Mouse (Mus musculus): ENCODE measurements around the gene Hdgfl1. TPM values are rescaled to one million over a fixed set of nuclear protein-coding genes. Genes with fewer than 3 reads are reported as not detected.
A peak's percentile ranks its signal among the peaks of the same experiment; 100 is the strongest.

The Hdgfl1 gene
- polyA plus RNA-seq, 1 experiment from 2014 or later: not detected

DNA sequence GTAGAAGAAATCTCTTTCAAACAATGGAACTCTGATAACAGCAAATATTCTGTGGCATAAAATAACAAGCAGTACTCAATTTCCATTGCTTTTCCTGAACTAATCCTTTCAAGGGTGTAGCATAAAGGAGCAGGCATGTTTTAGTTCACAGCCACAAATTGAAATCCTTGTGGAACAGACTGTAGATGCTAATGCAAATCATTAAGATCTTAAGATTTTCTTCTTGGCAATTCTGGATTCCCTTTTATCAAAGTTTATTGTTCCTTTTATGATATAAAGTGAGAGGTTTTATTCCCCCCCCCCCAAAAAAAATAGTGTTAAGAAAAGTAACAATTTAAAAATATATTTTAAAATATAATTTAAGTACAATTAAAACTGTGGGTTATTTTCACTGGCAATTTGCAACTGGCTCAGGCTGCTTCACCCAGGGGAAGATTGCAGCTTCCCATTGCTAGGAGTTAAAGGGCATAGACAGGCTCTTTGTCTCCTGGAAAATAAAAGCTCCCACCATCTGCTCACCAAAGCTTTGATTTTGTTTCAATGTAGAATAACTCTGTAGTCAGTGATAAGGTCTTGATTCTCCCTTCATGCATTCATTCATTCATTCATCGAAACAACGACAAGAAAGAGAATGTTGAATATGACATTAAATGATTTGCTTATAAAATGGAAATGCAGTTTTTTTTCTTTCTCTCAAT, 24.1 kb downstream of the Hdgfl1 start:
- no peak overlapping the region for H3K4me3 ChIP-seq (ENCODE audit: low read depth, low read length)
- no peaks in the 10 kb centered on the region for H3K9me3 ChIP-seq (ENCODE audit: low read length)
- H3K9ac ChIP-seq (replicated peaks): no peak overlapping the region
- no peaks in the 10 kb centered on the region for H3K36me3 ChIP-seq (replicated peaks; ENCODE audit: insufficient read depth, low read length)
- H3K27me3 ChIP-seq (ENCODE audit: insufficient read depth, low read length): no peaks in the 10 kb centered on the region
- no peak overlapping the region for H3K27ac ChIP-seq (ENCODE audit: low read depth)
- no peak for TF ChIP-seq CTCF (IDR thresholded peaks at IDR 0.05; ENCODE audit: low read depth)
- TF ChIP-seq EP300 (IDR thresholded peaks at IDR 0.05; ENCODE audit: low read depth): no peak
- DNase-seq: no peak
- H3K4me2 ChIP-seq (ENCODE audit: low read depth, low read length): no peak overlapping the region
- no peaks in the 10 kb centered on the region for H3K4me1 ChIP-seq (ENCODE audit: insufficient read depth)
- 87% methylated on average over 2 of the region's 2 CpGs for WGBS (ENCODE audit: insufficient replicate concordance)
- no peak for ATAC-seq

DNA sequence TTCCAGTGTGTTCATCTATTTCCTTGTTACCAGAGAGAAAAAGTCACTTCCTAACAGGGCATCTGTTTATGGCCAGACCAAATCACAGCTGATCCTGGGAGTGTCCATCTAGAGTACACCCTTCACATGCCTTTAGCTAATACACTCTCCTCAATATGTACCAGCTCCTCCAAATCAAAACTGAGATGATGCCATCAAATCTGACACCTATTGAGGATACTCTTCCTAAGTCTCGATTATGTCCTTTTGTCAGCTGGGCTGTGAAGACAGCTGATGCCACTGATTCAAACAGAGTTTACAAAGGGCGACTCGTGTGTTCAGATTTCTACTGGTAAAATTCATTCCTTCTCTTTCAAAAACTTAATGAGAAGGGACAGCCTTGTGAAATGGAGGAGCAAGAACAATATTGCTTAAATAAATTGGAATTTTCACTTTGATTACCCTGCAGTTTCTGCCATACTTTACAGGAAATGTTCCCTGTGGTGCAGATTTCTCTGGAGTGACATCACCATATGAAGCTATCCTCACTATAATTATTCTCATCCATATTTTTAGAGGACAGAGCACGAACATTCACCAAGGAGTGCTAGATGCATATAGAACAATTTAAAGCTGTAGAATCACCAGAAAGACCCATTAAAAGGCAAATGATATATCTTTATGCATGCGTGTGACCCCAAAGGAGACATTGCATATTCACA, 24.8 kb downstream of the Hdgfl1 start:
- Histone ChIP-seq H3K4me2 (ENCODE audit: low read depth, low read length) (no peak overlapping the region), H3K36me3 (replicated peaks; ENCODE audit: insufficient read depth, low read length) (no peaks in the 10 kb centered on the region), H3K9ac (replicated peaks) (no peak overlapping the region), H3K27ac (ENCODE audit: low read depth) (no peak overlapping the region), H3K27me3 (ENCODE audit: insufficient read depth, low read length) (no peaks in the 10 kb centered on the region), H3K4me1 (ENCODE audit: insufficient read depth) (no peaks in the 10 kb centered on the region), H3K9me3 (ENCODE audit: low read length) (no peaks in the 10 kb centered on the region), H3K4me3 (ENCODE audit: low read depth, low read length) (no peak overlapping the region)
- whole genome bisulfite sequencing (ENCODE audit: insufficient replicate concordance): 72% methylated on average over 5 of the region's 5 CpGs
- TF ChIP-seq CTCF (IDR thresholded peaks at IDR 0.05; ENCODE audit: low read depth) (no peak), EP300 (IDR thresholded peaks at IDR 0.05; ENCODE audit: low read depth) (no peak)
- DNase-seq (no peak), ATAC-seq (no peak)

DNA sequence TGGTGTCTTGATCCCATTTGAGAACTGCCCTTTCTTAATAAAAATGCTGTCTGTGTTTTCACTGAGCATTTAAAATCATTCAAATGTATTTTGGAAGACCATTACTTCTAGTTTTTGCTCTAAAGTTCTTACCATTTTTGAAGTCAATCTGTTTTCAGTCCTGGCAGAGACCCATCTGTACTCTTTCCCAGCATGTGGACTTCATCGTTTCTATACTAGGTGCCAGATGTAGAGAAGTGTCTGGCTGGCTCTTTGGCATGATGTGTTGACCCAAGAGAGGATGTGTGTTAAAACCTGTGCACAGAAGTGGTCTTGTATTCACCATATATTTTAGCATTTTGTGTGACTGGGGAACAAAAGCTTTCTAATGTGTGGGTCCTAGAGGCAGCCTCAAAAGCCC, 25.9 kb downstream of the Hdgfl1 start:
- ATAC-seq (no peak), DNase-seq (no peak)
- WGBS (ENCODE audit: insufficient replicate concordance): 65% methylated on average over 1 of the region's 1 CpGs
- no peaks in the 10 kb centered on the region for H3K4me1 ChIP-seq (ENCODE audit: insufficient read depth)
- no peaks in the 10 kb centered on the region for H3K36me3 ChIP-seq (replicated peaks; ENCODE audit: insufficient read depth, low read length)
- H3K9ac ChIP-seq (replicated peaks): no peak overlapping the region
- no peak overlapping the region for H3K27ac ChIP-seq (ENCODE audit: low read depth)
- H3K9me3 ChIP-seq (ENCODE audit: low read length): no peaks in the 10 kb centered on the region
- no peak for TF ChIP-seq CTCF (IDR thresholded peaks at IDR 0.05; ENCODE audit: low read depth)
- no peak for TF ChIP-seq EP300 (IDR thresholded peaks at IDR 0.05; ENCODE audit: low read depth)
- H3K27me3 ChIP-seq (ENCODE audit: insufficient read depth, low read length): no peaks in the 10 kb centered on the region
- H3K4me3 ChIP-seq (ENCODE audit: low read depth, low read length): no peak overlapping the region
- no peak overlapping the region for H3K4me2 ChIP-seq (ENCODE audit: low read depth, low read length)

DNA sequence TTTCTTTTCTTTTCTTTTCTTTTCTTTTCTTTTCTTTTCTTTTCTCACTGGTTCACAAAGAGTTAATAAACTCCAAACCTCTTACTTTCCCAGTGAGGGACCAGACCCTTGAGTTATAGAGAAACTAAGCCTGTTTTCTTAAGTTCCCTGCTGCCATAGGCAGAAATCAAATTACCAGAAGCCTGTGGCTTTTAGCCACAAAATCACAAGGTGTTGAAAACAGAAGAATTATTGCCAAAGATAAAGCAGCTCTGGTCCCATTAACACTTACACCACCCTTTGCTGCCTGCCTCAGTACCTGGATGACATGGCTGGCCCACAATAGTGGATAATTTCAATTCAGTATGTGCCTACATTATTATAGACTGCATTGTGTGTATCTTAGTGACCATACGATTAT, 35.0 kb downstream of the Hdgfl1 start:
- WGBS (ENCODE audit: insufficient replicate concordance): 65% methylated on average over 1 of the region's 1 CpGs
- Histone ChIP-seq H3K27me3 (ENCODE audit: insufficient read depth, low read length) (no peaks in the 10 kb centered on the region), H3K9ac (replicated peaks) (no peak overlapping the region), H3K27ac (ENCODE audit: low read depth) (no peak overlapping the region), H3K36me3 (replicated peaks; ENCODE audit: insufficient read depth, low read length) (no peaks in the 10 kb centered on the region), H3K4me3 (ENCODE audit: low read depth, low read length) (no peak overlapping the region), H3K4me1 (ENCODE audit: insufficient read depth) (no peaks in the 10 kb centered on the region), H3K4me2 (ENCODE audit: low read depth, low read length) (no peak overlapping the region), H3K9me3 (ENCODE audit: low read length) (no peaks in the 10 kb centered on the region)
- DNase-seq (no peak), ATAC-seq (no peak)
- TF ChIP-seq EP300 (IDR thresholded peaks at IDR 0.05; ENCODE audit: low read depth) (no peak), CTCF (IDR thresholded peaks at IDR 0.05; ENCODE audit: low read depth) (no peak)

DNA sequence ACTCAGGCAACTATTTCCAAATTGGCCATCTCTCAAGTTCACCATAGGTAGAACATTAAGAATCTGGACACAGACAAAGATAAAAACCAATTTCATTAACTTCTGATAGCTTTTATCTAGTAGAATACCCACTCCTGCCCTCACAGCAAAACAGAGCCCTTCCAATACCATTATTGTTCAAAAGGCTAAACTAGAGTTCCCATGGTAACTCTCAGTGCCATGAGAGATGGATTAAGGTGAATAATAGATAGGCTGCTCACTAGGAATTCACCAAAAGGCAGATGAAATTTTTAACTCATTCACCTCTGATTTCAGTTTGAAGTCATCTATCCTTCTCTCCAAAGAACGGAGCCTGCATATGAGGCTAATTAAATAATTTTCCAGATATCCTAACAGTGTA, 45.7 kb downstream of the Hdgfl1 start:
- 78% methylated on average over 1 of the region's 1 CpGs for WGBS (ENCODE audit: insufficient replicate concordance)
- Histone ChIP-seq H3K9ac (replicated peaks) (no peak overlapping the region), H3K27ac (ENCODE audit: low read depth) (no peak overlapping the region), H3K4me3 (ENCODE audit: low read depth, low read length) (no peak overlapping the region), H3K27me3 (ENCODE audit: insufficient read depth, low read length) (no peaks in the 10 kb centered on the region), H3K36me3 (replicated peaks; ENCODE audit: insufficient read depth, low read length) (no peaks in the 10 kb centered on the region), H3K4me1 (ENCODE audit: insufficient read depth) (no peaks in the 10 kb centered on the region), H3K4me2 (ENCODE audit: low read depth, low read length) (no peak overlapping the region), H3K9me3 (ENCODE audit: low read length) (no peaks in the 10 kb centered on the region)
- ATAC-seq (no peak), DNase-seq (no peak)
- no peak for TF ChIP-seq EP300 (IDR thresholded peaks at IDR 0.05; ENCODE audit: low read depth)
- TF ChIP-seq CTCF (IDR thresholded peaks at IDR 0.05; ENCODE audit: low read depth): no peak

DNA sequence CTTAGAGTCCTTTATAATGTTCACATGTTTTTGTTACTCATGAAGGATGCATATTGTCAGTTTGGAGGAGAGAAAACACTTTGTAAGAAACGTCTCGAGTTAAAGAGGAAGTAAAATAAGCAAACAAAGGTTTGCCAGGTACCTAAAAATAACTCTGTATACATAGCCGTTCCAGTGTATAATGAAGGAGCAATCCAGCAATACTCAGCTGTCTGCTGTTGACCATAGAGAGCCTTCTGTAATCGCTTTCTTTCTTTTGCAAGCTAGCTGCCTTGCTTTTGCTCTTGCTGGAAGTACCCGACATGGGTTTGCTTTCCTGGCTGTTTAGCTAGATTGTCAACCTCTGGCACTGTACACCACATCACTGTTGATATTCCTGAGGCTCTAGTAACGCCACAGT, 48.6 kb downstream of the Hdgfl1 start:
- no peak overlapping the region for H3K27ac ChIP-seq (ENCODE audit: low read depth)
- DNase-seq (no peak), ATAC-seq (no peak)
- 0 out of 2 replicates have a peak overlapping the region, but pooled peaks have one; percentile 29 for H3K4me2 ChIP-seq (ENCODE audit: low read depth, low read length)
- no peaks in the 10 kb centered on the region for H3K9me3 ChIP-seq (ENCODE audit: low read length)
- no peak overlapping the region for H3K4me3 ChIP-seq (ENCODE audit: low read depth, low read length)
- H3K27me3 ChIP-seq (ENCODE audit: insufficient read depth, low read length): no peaks in the 10 kb centered on the region
- TF ChIP-seq EP300 (IDR thresholded peaks at IDR 0.05; ENCODE audit: low read depth): no peak
- no peak for TF ChIP-seq CTCF (IDR thresholded peaks at IDR 0.05; ENCODE audit: low read depth)
- H3K36me3 ChIP-seq (replicated peaks; ENCODE audit: insufficient read depth, low read length): no peaks in the 10 kb centered on the region
- no peak overlapping the region for H3K9ac ChIP-seq (replicated peaks)
- no peaks in the 10 kb centered on the region for H3K4me1 ChIP-seq (ENCODE audit: insufficient read depth)
- WGBS (ENCODE audit: insufficient replicate concordance): 20% methylated on average over 6 of the region's 6 CpGs

Measured in liver, postnatal 0 days (tissue).